In genomic region chr2:179655506-179655905, GRCm38 (mm10) we compare ENCODE assay signal across 23 mouse cellular contexts.
A peak's percentile ranks its signal among the peaks of the same experiment; 100 is the strongest.
DNase-seq lines count a peak whose midpoint lies in the region; ATAC-seq and TF ChIP-seq lines count a peak whose summit lies in the region.
"Had no signal": no experiment of that assay in that cellular context is flagged by ENCODE, and none has a peak within 500 bp of the region (broad histone marks: within the 10 kb centered on the region; RNA-seq: fewer than 3 reads in every experiment).

No protein-coding gene starts in this region.

- in situ Hi-C loops in CH12.LX (cut with MboI; ENCODE audit: low pct_ligation_motif_present, low pct_unique_long_range_greater_than_20kb, low sequenced_read_pairs) = no loop called here

- H3K79me2 ChIP-seq in CH12.LX (replicated peaks; ENCODE audit: control insufficient read depth, extremely low read depth, insufficient read depth, poor library complexity, severe bottlenecking) = no peaks in the 10 kb centered on the region

- peak; percentile 16 for DNase-seq in CH12.LX (ENCODE audit: extremely low read depth)
- DNase-seq in layer of hippocampus, postnatal 25 days (ENCODE audit: extremely low spot score in 1 of 2, low spot score in 1 of 2) = no peak
- DNase-seq: adrenal gland, adult 2 months; adrenal gland, postnatal 10 days; adrenal gland, postnatal 36 days; B cell, adult 2 months; cerebellum, adult 11-12 months; cerebellum, adult 2 months; cerebellum, adult 9-10 months; cerebellum, postnatal 10 days; cerebellum, postnatal 25 days; embryo, embryonic 11 days had no signal

- H3K27me3 ChIP-seq in CH12.LX (replicated peaks) = no peaks in the 10 kb centered on the region
- peaks cover 8% of the 10 kb centered on the region; the same call in 1 of the 2 replicates for H3K27me3 ChIP-seq in midbrain, embryonic 13.5 days
- H3K27me3 ChIP-seq: forebrain, embryonic 12.5 days had no signal

- H3K4me2 ChIP-seq in CH12.LX (ENCODE audit: insufficient read depth, low read depth, poor library complexity, severe bottlenecking) = no peak overlapping the region; the same call in 1 of the 2 replicates
- H3K4me2 ChIP-seq in midbrain, embryonic 13.5 days (replicated peaks) = no peak overlapping the region
- H3K4me2 ChIP-seq: embryonic facial prominence, embryonic 13.5 days; embryonic facial prominence, embryonic 15.5 days; forebrain, embryonic 12.5 days had no signal

- H3K9ac ChIP-seq in CH12.LX (ENCODE audit: insufficient read depth, low read depth) = no peak overlapping the region
- H3K9ac ChIP-seq in midbrain, embryonic 13.5 days (replicated peaks) = no peak overlapping the region
- H3K9ac ChIP-seq: embryonic facial prominence, embryonic 13.5 days; embryonic facial prominence, embryonic 15.5 days; forebrain, embryonic 12.5 days had no signal

- peak; percentile 56 for ATAC-seq in granulocyte monocyte progenitor cell, adult 5-6 weeks (replicated peaks; ENCODE audit: poor library complexity, severe bottlenecking)
- peak; percentile 55 for ATAC-seq in megakaryocyte progenitor cell, adult 5-6 weeks (replicated peaks; ENCODE audit: poor library complexity)
- ATAC-seq in midbrain, embryonic 13.5 days = no peak
- ATAC-seq: CD4-positive, CD25-positive, alpha-beta regulatory T cell, adult 4 months; forebrain, embryonic 14.5 days; forebrain, embryonic 16.5 days had no signal

- H3K4me3 ChIP-seq in CH12.LX (replicated peaks in 1 of 3; ENCODE audit: low read depth in 2 of 3, low read length in 2 of 3, poor library complexity in 1 of 3) = no peak overlapping the region
- H3K4me3 ChIP-seq in midbrain, embryonic 13.5 days (replicated peaks) = no peak overlapping the region
- H3K4me3 ChIP-seq: embryonic facial prominence, embryonic 13.5 days; embryonic facial prominence, embryonic 15.5 days; erythroblast, embryonic 14.5 days; forebrain, embryonic 10.5 days; forebrain, embryonic 12.5 days had no signal

- dilution Hi-C loops in CH12.LX (cut with MboI; ENCODE audit: extremely low pct_ligation_motif_present, extremely low pct_unique_long_range_greater_than_20kb, low sequenced_read_pairs) = no loop called here

- no peak for TF ChIP-seq POLR2A in CH12.LX (IDR thresholded peaks at IDR 0.05; ENCODE audit: low read depth, low read length)

- TF ChIP-seq RAD21 in CH12.LX (IDR thresholded peaks at IDR 0.05; ENCODE audit: low read depth, low read length) = no peak

- TF ChIP-seq CTCF in CH12.LX (conservative IDR thresholded peaks at IDR 0.05 in 1 of 2, IDR thresholded peaks at IDR 0.05 in 1 of 2; ENCODE audit: low read depth in 2 of 2, low read length in 2 of 2) = no peak

- no peak overlapping the region for H3K27ac ChIP-seq in CH12.LX (ENCODE audit: insufficient read depth, low read depth)
- H3K27ac ChIP-seq in midbrain, embryonic 13.5 days = no peak overlapping the region
- H3K27ac ChIP-seq: embryonic facial prominence, embryonic 13.5 days; embryonic facial prominence, embryonic 15.5 days; forebrain, embryonic 10.5 days; forebrain, embryonic 12.5 days had no signal

- no peaks in the 10 kb centered on the region for H3K36me3 ChIP-seq in CH12.LX (replicated peaks in 1 of 2; ENCODE audit: control insufficient read depth in 1 of 2, insufficient read depth in 1 of 2, low read length in 1 of 2)
- no peaks in the 10 kb centered on the region for H3K36me3 ChIP-seq in midbrain, embryonic 13.5 days
- H3K36me3 ChIP-seq: embryonic facial prominence, embryonic 13.5 days; embryonic facial prominence, embryonic 15.5 days; forebrain, embryonic 10.5 days; forebrain, embryonic 12.5 days had no signal

- H3K4me1 ChIP-seq in CH12.LX (ENCODE audit: control insufficient read depth in 1 of 2, insufficient read depth in 2 of 2) = peaks cover 31 to 62% of the 10 kb centered on the region in 2 experiments
- H3K4me1 ChIP-seq in midbrain, embryonic 13.5 days (replicated peaks) = peaks cover 11% of the 10 kb centered on the region; the same call in 1 of the 2 replicates
- H3K4me1 ChIP-seq: embryonic facial prominence, embryonic 13.5 days; embryonic facial prominence, embryonic 15.5 days; forebrain, embryonic 12.5 days had no signal

- no peak for TF ChIP-seq EP300 in CH12.LX (IDR thresholded peaks at IDR 0.05; ENCODE audit: low read length)

- 92% methylated on average over 3 of the region's 3 CpGs for WGBS in midbrain, embryonic 13.5 days

- H3K9me3 ChIP-seq in CH12.LX (replicated peaks; ENCODE audit: low read length) = no peaks in the 10 kb centered on the region
- H3K9me3 ChIP-seq in midbrain, embryonic 13.5 days = no peaks in the 10 kb centered on the region
- H3K9me3 ChIP-seq: embryonic facial prominence, embryonic 13.5 days; embryonic facial prominence, embryonic 15.5 days; forebrain, embryonic 10.5 days; forebrain, embryonic 12.5 days had no signal

TF ChIP-seq in CH12.LX, 34 proteins besides CTCF, POLR2A, EP300 and RAD21:
- TF ChIP-seq SIN3A (IDR thresholded peaks at IDR 0.05; ENCODE audit: low read length) = no peak
- 0 out of 2 replicates have a peak, but pooled peaks have one; percentile 32 for TF ChIP-seq JUN (IDR thresholded peaks at IDR 0.05; ENCODE audit: insufficient read depth, low read depth, low read length)
